In genomic region chr10:58447280-58447781, GRCm38 (mm10) we compare ENCODE assay signal across 8 mouse cellular contexts. TPM values are rescaled to one million over a fixed set of nuclear protein-coding genes. Genes with fewer than 3 reads are reported as not detected.
A peak's percentile ranks its signal among the peaks of the same experiment; 100 is the strongest.
DNase-seq lines count a peak whose midpoint lies in the region; ATAC-seq lines count a peak whose summit lies in the region.

No protein-coding gene starts in this region.

- H3K9ac ChIP-seq in hindbrain, embryonic 11.5 days (ENCODE audit: low read depth, low read length), result peak overlapping the region; percentile 85
- peak overlapping the region; percentile 93 for H3K9ac ChIP-seq in stomach, embryonic 14.5 days (replicated peaks; ENCODE audit: low read depth, low read length)

- WGBS in hindbrain, embryonic 11.5 days, result under 1% methylated on average over 24 of the region's 32 CpGs
- under 1% methylated on average over 32 of the region's 32 CpGs for WGBS in stomach, embryonic 14.5 days

- H3K9me3 ChIP-seq in hindbrain, embryonic 11.5 days (ENCODE audit: control insufficient read depth, low read length), result no peaks in the 10 kb centered on the region
- H3K9me3 ChIP-seq in stomach, embryonic 14.5 days (ENCODE audit: control insufficient read depth, low read depth, low read length), result no peaks in the 10 kb centered on the region

- peak; percentile 7 for DNase-seq in embryo, embryonic 11.5 days (ENCODE audit: low read depth, low spot score)
- DNase-seq in embryo, embryonic 9.5 days (ENCODE audit: extremely low spot score), result no peak
- peak; percentile 44 for DNase-seq in 3T3-L1 (ENCODE audit: low read depth, low spot score)
- DNase-seq in hindbrain, embryonic 11.5 days (ENCODE audit: low spot score), result no peak
- DNase-seq in lung, postnatal 25 days (ENCODE audit: low spot score), result peak; percentile 35
- DNase-seq in adrenal gland, postnatal 14 days, result no peak

- H3K27ac ChIP-seq in brown adipose tissue, adult 24 weeks (replicated peaks; ENCODE audit: low read depth, low read length), result peak overlapping the region; percentile 91
- H3K27ac ChIP-seq in hindbrain, embryonic 11.5 days (ENCODE audit: low read depth, low read length), result peak overlapping the region; percentile 86
- H3K27ac ChIP-seq in stomach, embryonic 14.5 days (ENCODE audit: low read length), result peak overlapping the region; percentile 97

- peak; percentile 70 for ATAC-seq in hindbrain, embryonic 11.5 days (ENCODE audit: low FRiP score)
- no peak for ATAC-seq in stomach, embryonic 14.5 days (ENCODE audit: insufficient number of reproducible peaks, insufficient read depth, low FRiP score, low read depth)

- no peaks in the 10 kb centered on the region for H3K4me1 ChIP-seq in brown adipose tissue, adult 24 weeks (ENCODE audit: control insufficient read depth, insufficient read depth, insufficient read length, low read length)
- no peaks in the 10 kb centered on the region for H3K4me1 ChIP-seq in hindbrain, embryonic 11.5 days (replicated peaks; ENCODE audit: control insufficient read depth, insufficient read depth, low read length)
- H3K4me1 ChIP-seq in stomach, embryonic 14.5 days (ENCODE audit: control insufficient read depth, insufficient read depth, low read length), result 0 out of 2 replicates have a peak, but pooled peaks cover 2% of the 10 kb centered on the region

- H3K27me3 ChIP-seq in hindbrain, embryonic 11.5 days (ENCODE audit: control insufficient read depth, insufficient read depth, low read length), result no peaks in the 10 kb centered on the region
- no peaks in the 10 kb centered on the region for H3K27me3 ChIP-seq in stomach, embryonic 14.5 days (ENCODE audit: control insufficient read depth, insufficient read depth, low read length)

- peak overlapping the region; percentile 61 for H3K4me2 ChIP-seq in hindbrain, embryonic 11.5 days (replicated peaks; ENCODE audit: low read depth, low read length)
- H3K4me2 ChIP-seq in stomach, embryonic 14.5 days (replicated peaks; ENCODE audit: low read depth, low read length), result peak overlapping the region; percentile 56

- peak overlapping the region; percentile 84 for H3K4me3 ChIP-seq in brown adipose tissue, adult 24 weeks (ENCODE audit: insufficient read depth, low read depth, low read length)
- H3K4me3 ChIP-seq in hindbrain, embryonic 11.5 days (ENCODE audit: low read depth, low read length), result peak overlapping the region; percentile 99
- H3K4me3 ChIP-seq in stomach, embryonic 14.5 days (ENCODE audit: low read depth, low read length), result peak overlapping the region; percentile 87

- H3K36me3 ChIP-seq in hindbrain, embryonic 11.5 days (ENCODE audit: control insufficient read depth, insufficient read depth, low read length), result no peaks in the 10 kb centered on the region
- peaks cover 4% of the 10 kb centered on the region; the same call in 1 of the 2 replicates for H3K36me3 ChIP-seq in stomach, embryonic 14.5 days (ENCODE audit: control insufficient read depth, insufficient read depth, low read length)

RNA-seq across cellular contexts. Expression of gene Ranbp2, which starts 0.6 kb away (rescaled TPM):
- 20.1 and 23.1 TPM in 2 replicates for polyA plus RNA-seq in brown adipose tissue, adult 24 weeks (2012; ENCODE audit: insufficient read depth, insufficient read length, missing spikeins)
- polyA plus RNA-seq in hindbrain, embryonic 11.5 days (2014; fragmentation: Nextera tagmentation; extraction: Ambion mirVana), result 33.6 and 48.2 TPM in 2 replicates
- 44.4 and 48.1 TPM in 2 replicates for polyA plus RNA-seq in stomach, embryonic 14.5 days (2014; fragmentation: Nextera tagmentation; extraction: Ambion mirVana)
- 71.0 and 72.9 TPM in 2 replicates for total RNA-seq in adrenal gland, postnatal 14 days (2021)

RNA-seq across cellular contexts. Expression of gene Ccdc138, which starts 50.4 kb away (rescaled TPM):
- polyA plus RNA-seq in brown adipose tissue, adult 24 weeks (2012; ENCODE audit: insufficient read depth, insufficient read length, missing spikeins), result 4.0 and 4.4 TPM in 2 replicates
- polyA plus RNA-seq in hindbrain, embryonic 11.5 days (2014; fragmentation: Nextera tagmentation; extraction: Ambion mirVana), result 13.0 and 14.5 TPM in 2 replicates
- 10.1 and 11.5 TPM in 2 replicates for polyA plus RNA-seq in stomach, embryonic 14.5 days (2014; fragmentation: Nextera tagmentation; extraction: Ambion mirVana)
- 3.8 and 5.2 TPM in 2 replicates for total RNA-seq in adrenal gland, postnatal 14 days (2021)

Comparison
In these comparisons a context has a peak if more than half of its experiments do, and no peak if none do; other contexts are left out.
1. DNase-seq: peak in embryo, embryonic 11.5 days (single experiment), 3T3-L1 (single experiment) and lung, postnatal 25 days (single experiment); none in embryo, embryonic 9.5 days (single experiment), hindbrain, embryonic 11.5 days (single experiment) and adrenal gland, postnatal 14 days (single experiment).
2. Peak in every context shown above with its lines, with median percentiles within 50 percentile points of each other: H3K27ac ChIP-seq and H3K4me3 ChIP-seq.